Mouse (Mus musculus) liver, embryonic 14.5 days (tissue): ENCODE measurements around the gene Tmem237.

Experiments used
- CTCF ChIP-seq: IDR thresholded peaks from 2 replicates; pipeline ENCODE4 v1.5.1; 2016; ENCODE audit warnings: antibody characterized with exemption, low read depth, control low read depth
- EP300 ChIP-seq: IDR thresholded peaks from 2 replicates; pipeline ENCODE4 v1.6.1; 2016; ENCODE audit warnings: antibody characterized with exemption, low read depth

- TF ChIP-seq CTCF: no peak
- TF ChIP-seq EP300: no peak
Measured at GRCm38 (mm10) chr1:59128879-59129278, 8.7 kb upstream of the Tmem237 start.
